Mouse (Mus musculus) lung, embryonic 16.5 days (tissue): ENCODE measurements around the gene Spats2. TPM values are rescaled to one million over a fixed set of nuclear protein-coding genes. Genes with fewer than 3 reads are reported as not detected.

Experiments used
- ATAC-seq: fragments of 200-750 bp; cut with Nextera tagmentation; 2 replicates; pipeline ENCODE4 v1.8.0; 2017; ENCODE audit warnings: low read depth, mild to moderate bottlenecking, moderate library complexity
- H3K27ac ChIP-seq: fragments of 300-500 bp; sonication (generic); 2 replicates; pipeline ENCODE4 v1.5.1; 2014; ENCODE audit warnings: mild to moderate bottlenecking, control low read depth, low read length
- H3K27me3 ChIP-seq: fragments of 300-500 bp; sonication (generic); 2 replicates; pipeline ENCODE4 v1.6.1; 2014; ENCODE audit warnings: low read depth, low read length, mixed read lengths; ENCODE audit not compliant: control insufficient read depth, insufficient read depth
- H3K36me3 ChIP-seq: fragments of 300-500 bp; sonication (generic); 2 replicates; pipeline ENCODE4 v1.6.1; 2014; ENCODE audit warnings: low read length; ENCODE audit not compliant: control insufficient read depth, insufficient read depth
- H3K4me1 ChIP-seq: fragments of 300-500 bp; sonication (generic); replicated peaks from 2 replicates; pipeline ENCODE4 v1.6.1; 2014; ENCODE audit warnings: low read length, mixed read lengths; ENCODE audit not compliant: control insufficient read depth, insufficient read depth
- H3K4me2 ChIP-seq: fragments of 300-500 bp; sonication (generic); 2 replicates; pipeline ENCODE4 v1.6.1; 2014; ENCODE audit warnings: low read depth, low read length, control low read depth
- H3K4me3 ChIP-seq: fragments of 300-500 bp; sonication (generic); 2 replicates; pipeline ENCODE4 v1.5.1; 2014; ENCODE audit warnings: mild to moderate bottlenecking, low read length, control low read depth
- H3K9ac ChIP-seq: fragments of 300-500 bp; sonication (generic); 2 replicates; pipeline ENCODE4 v1.6.1; 2014; ENCODE audit warnings: low read length, control low read depth
- H3K9me3 ChIP-seq: fragments of 300-500 bp; sonication (generic); 2 replicates; pipeline ENCODE4 v1.6.1; 2016; ENCODE audit warnings: low read length; ENCODE audit not compliant: control insufficient read depth
- WGBS: fragments of 180-500 bp; shearing (Covaris S2); extraction: QIAGEN DNeasy Blood & Tissue Kit; methylation state at CpG from one replicate; pipeline ENCODE4 v1.1.7; 2014; 5-methylcytosine and 5-hydroxymethylcytosine counted together
- polyA plus RNA-seq: library from polyadenylated mRNA; unstranded; fragments of >200 nt; fragmentation: Nextera tagmentation; extraction: Ambion mirVana; gene quantifications from 2 replicates; pipeline ENCODE4 v1.2.1, GENCODE M21; 2015

Gene Spats2
- polyA plus RNA-seq, 1 experiment from 2014 or later = 30.1 TPM

- Histone ChIP-seq H3K27me3 (peaks cover 63% of the 10 kb centered on the region), H3K4me1 (peaks cover 12% of the 10 kb centered on the region), H3K9me3 (no peaks in the 10 kb centered on the region), H3K36me3 (peaks cover 19% of the 10 kb centered on the region), H3K9ac (no peak overlapping the region), H3K4me2 (no peak overlapping the region), H3K27ac (no peak overlapping the region), H3K4me3 (no peak overlapping the region)
- no peak for ATAC-seq
- WGBS = 81% methylated on average over 4 of the region's 4 CpGs
Observed at GRCm38 (mm10) chr15:99085997-99086396, 39.7 kb upstream of the Spats2 start.

DNA sequence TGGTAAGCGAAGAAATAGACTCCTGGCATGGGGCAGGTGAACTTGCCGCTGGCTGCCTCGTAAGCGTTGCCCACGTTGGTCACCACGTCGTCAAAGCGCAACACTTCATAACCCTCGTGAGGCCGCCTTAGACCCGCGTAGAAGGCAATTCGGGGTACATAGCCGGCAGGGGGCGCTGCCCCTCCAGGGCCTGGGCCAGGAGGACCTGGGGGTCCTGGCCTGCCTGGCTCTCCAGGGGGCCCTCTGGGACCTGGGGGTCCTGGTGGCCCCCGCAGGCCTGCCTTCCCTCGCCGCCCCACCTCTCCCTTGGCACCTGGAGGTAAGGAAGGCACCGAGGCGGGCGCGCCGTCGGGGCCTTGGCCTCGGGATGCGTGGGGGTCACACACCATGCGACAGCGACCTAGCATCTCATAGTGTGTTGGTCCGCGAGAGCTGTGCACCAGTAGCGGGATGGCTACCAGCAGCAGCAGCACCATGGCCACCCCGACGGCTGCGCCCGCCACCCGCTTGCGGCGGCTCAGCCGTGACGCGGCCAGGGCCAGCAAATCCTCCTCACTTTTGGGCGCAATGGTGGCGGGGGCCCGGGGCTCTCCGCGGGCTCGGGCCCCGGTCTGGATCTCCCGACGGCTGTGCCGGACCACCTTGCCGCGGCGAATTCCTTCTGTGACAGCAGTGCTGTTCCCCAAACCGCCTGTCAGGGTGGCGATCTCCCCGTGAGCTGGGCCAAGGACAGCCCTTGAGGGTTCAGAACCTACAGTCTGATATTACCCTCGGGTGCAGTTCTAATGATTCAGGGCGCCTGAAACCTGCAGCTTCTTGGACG, 38.3 kb upstream of the Spats2 start, which contains the start of gene C1ql4:
C1ql4 (minus strand) TSS at position 565 of the 823 bp plus-strand sequence.
- peaks cover 12% of the 10 kb centered on the region for H3K4me1 ChIP-seq
- peak within 1 kb of the TSS; percentile 51 for H3K4me2 ChIP-seq
- H3K9me3 ChIP-seq = no peaks in the 10 kb centered on the region
- peak within 1 kb of the TSS; percentile 33 for H3K4me3 ChIP-seq
- H3K9ac ChIP-seq = no peak within 1 kb of the TSS
- peaks cover 76% of the 10 kb centered on the region for H3K27me3 ChIP-seq
- H3K36me3 ChIP-seq = peaks cover 8% of the 10 kb centered on the region
- WGBS = 7% methylated on average over 60 of the region's 60 CpGs
- no peak within 1 kb of the TSS for H3K27ac ChIP-seq
- no peak for ATAC-seq

GRCm38 (mm10) chr15:99088292-99088691, 37.4 kb upstream of the Spats2 start:
- peak overlapping the region; percentile 51 for H3K4me2 ChIP-seq
- no peaks in the 10 kb centered on the region for H3K36me3 ChIP-seq
- WGBS = under 1% methylated on average over 27 of the region's 27 CpGs
- peak; percentile 83 for ATAC-seq
- no peak overlapping the region for H3K27ac ChIP-seq
- no peak overlapping the region for H3K9ac ChIP-seq
- H3K4me1 ChIP-seq = peaks cover 12% of the 10 kb centered on the region
- no peaks in the 10 kb centered on the region for H3K9me3 ChIP-seq
- peaks cover 83% of the 10 kb centered on the region for H3K27me3 ChIP-seq
- peak overlapping the region; percentile 33 for H3K4me3 ChIP-seq

GRCm38 (mm10) chr15:99089069-99089468, 36.6 kb upstream of the Spats2 start:
- no peak for ATAC-seq

GRCm38 (mm10) chr15:99092870-99093269, 32.8 kb upstream of the Spats2 start, which contains the start of gene Dnajc22:
TSS of gene Dnajc22 (plus strand) at chr15:99093170.
- H3K9me3 ChIP-seq = no peaks in the 10 kb centered on the region
- H3K4me2 ChIP-seq = peak within 1 kb of the TSS; percentile 86
- H3K9ac ChIP-seq = peak within 1 kb of the TSS; percentile 61
- no peak within 1 kb of the TSS for H3K27ac ChIP-seq
- ATAC-seq = no peak
- peaks cover 93% of the 10 kb centered on the region for H3K27me3 ChIP-seq
- no peaks in the 10 kb centered on the region for H3K36me3 ChIP-seq
- peaks cover 30% of the 10 kb centered on the region for H3K4me1 ChIP-seq
- H3K4me3 ChIP-seq = peak within 1 kb of the TSS; percentile 48
- 43% methylated on average over 8 of the region's 8 CpGs for WGBS

More at GRCm38 (mm10) chr15:99089069-99089468, 36.6 kb upstream of the Spats2 start:
- Histone ChIP-seq H3K4me3 (no peak overlapping the region), H3K9ac (no peak overlapping the region), H3K27me3 (peaks cover 88% of the 10 kb centered on the region), H3K27ac (no peak overlapping the region), H3K36me3 (no peaks in the 10 kb centered on the region), H3K9me3 (no peaks in the 10 kb centered on the region), H3K4me2 (no peak overlapping the region; the same call in 1 of the 2 replicates), H3K4me1 (peaks cover 14% of the 10 kb centered on the region)
- 13% methylated on average over 14 of the region's 14 CpGs for WGBS

DNA sequence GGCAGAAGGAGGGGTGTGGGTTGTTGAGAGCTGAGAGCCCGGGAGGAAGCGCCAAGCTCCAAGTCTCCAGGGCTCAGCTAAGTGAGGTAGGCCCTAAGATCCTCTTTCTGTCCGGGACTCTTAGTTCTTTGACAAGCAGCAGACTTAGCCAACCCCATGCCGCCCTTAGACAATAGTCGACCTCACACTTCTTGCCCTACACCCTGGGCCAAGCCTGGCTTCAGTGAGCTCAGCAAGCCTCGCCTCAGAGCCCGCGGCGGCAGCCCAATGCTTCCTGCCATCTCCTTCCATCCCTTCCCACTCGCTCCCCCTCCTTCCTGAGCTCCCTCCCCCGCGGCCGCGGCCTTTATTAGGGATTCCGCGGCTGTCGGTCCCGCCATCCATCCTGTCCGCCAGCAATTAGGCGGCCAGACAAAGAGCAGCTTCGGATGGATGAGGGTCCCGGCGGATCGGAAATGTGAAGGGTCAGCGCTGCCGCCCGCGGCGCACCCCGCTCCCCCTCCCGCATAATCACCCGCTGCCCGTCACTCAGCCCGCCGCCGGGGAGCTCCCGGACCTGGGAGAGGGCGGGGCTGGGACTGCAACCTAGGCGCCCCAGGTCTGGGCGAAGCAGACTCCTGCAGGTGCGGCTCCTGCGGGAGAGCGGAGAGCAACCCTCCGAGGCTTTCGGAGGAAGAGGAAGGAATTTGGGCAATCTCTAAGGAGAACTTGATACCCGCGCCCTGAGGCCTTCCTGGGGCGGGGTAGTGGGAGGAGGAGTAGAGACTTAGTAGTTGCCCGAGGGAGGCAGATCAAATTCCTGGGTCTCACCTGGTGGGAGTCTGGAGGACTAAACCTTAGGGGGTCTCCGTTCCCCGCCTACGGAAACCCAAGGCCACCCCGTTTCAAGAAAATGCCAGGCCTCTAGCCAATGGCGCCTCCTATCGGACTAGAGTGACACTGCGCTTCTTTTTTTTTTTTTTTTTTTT, 32.1 kb upstream of the Spats2 start:
- Histone ChIP-seq H3K36me3 (no peaks in the 10 kb centered on the region), H3K9me3 (no peaks in the 10 kb centered on the region), H3K4me2 (peak overlapping the region; percentile 86), H3K27me3 (peaks cover 93% of the 10 kb centered on the region), H3K27ac (no peak overlapping the region), H3K4me1 (peaks cover 34% of the 10 kb centered on the region), H3K9ac (peak overlapping the region; percentile 61), H3K4me3 (peak overlapping the region; percentile 48)
- 2% methylated on average over 56 of the region's 56 CpGs for WGBS
- ATAC-seq = peak; percentile 32; the same call in 1 of the 2 replicates

GRCm38 (mm10) chr15:99094631-99095270, 31.0 kb upstream of the Spats2 start:
- peaks cover 91% of the 10 kb centered on the region for H3K27me3 ChIP-seq
- 0 out of 2 replicates have a peak, but pooled peaks have one; percentile 20 for ATAC-seq
- H3K4me3 ChIP-seq = 0 out of 2 replicates have a peak overlapping the region, but pooled peaks have one; percentile 1
- no peak overlapping the region for H3K9ac ChIP-seq
- H3K4me2 ChIP-seq = peak overlapping the region; percentile 4; the same call in 1 of the 2 replicates
- H3K27ac ChIP-seq = no peak overlapping the region
- no peaks in the 10 kb centered on the region for H3K9me3 ChIP-seq
- WGBS = under 1% methylated on average over 19 of the region's 27 CpGs
- no peaks in the 10 kb centered on the region for H3K36me3 ChIP-seq
- peaks cover 39% of the 10 kb centered on the region for H3K4me1 ChIP-seq

- Histone ChIP-seq H3K27ac (no peak overlapping the region), H3K9me3 (no peaks in the 10 kb centered on the region), H3K4me1 (peaks cover 39% of the 10 kb centered on the region), H3K9ac (no peak overlapping the region), H3K27me3 (peaks cover 85% of the 10 kb centered on the region), H3K4me2 (no peak overlapping the region), H3K36me3 (no peaks in the 10 kb centered on the region), H3K4me3 (no peak overlapping the region)
- WGBS = 7% methylated on average over 6 of the region's 6 CpGs
- ATAC-seq = no peak
Observed at GRCm38 (mm10) chr15:99095356-99095755, 30.4 kb upstream of the Spats2 start.
